In the genomic region with DNA sequence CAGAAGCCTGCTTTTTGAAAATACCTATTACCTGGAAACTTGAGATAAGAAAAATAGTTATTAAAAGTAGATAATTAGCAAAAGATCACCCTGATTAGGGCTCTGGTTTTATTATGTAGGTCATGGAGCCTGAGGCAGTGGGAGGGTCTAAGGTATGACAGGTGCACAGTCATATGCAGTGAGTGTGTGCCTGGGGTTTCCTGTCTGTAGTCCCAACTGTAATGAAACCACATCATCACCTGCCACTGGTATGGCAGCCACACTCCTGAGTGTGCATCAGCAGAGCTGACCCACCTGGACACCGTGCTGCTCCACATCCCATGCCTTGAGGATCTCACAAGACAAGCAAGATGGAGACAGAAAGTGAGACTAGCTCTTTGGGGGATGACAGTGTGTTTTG, we compare ENCODE assay signal across 11 mouse cellular contexts. TPM values are rescaled to one million over a fixed set of nuclear protein-coding genes. Genes with fewer than 3 reads are reported as not detected.
A peak's percentile ranks its signal among the peaks of the same experiment; 100 is the strongest.
DNase-seq lines count a peak whose midpoint lies in the region; ATAC-seq and TF ChIP-seq lines count a peak whose summit lies in the region.
"Had no signal": no experiment of that assay in that cellular context is flagged by ENCODE, and none has a peak within 500 bp of the region (broad histone marks: within the 10 kb centered on the region; RNA-seq: fewer than 3 reads in every experiment).

A gene (plus strand): TSS at position 351 of the 400 bp plus-strand sequence.

- 87% methylated on average over 1 of the region's 1 CpGs for WGBS in kidney, adult 2 months
- WGBS in liver, embryonic 11.5 days = 76% methylated on average over 1 of the region's 1 CpGs

- H3K9me3 ChIP-seq in liver, embryonic 11.5 days (ENCODE audit: control insufficient read depth, low read length) = no peaks in the 10 kb centered on the region
- H3K9me3 ChIP-seq: embryonic facial prominence, embryonic 12.5 days; midbrain, embryonic 12.5 days had no signal

- no peak within 1 kb of the TSS for H3K4me2 ChIP-seq in liver, embryonic 11.5 days
- H3K4me2 ChIP-seq: embryonic facial prominence, embryonic 12.5 days; midbrain, embryonic 12.5 days had no signal

- no peak within 1 kb of the TSS for H3K9ac ChIP-seq in liver, embryonic 11.5 days (ENCODE audit: low read depth, low read length)
- H3K9ac ChIP-seq: embryonic facial prominence, embryonic 12.5 days; midbrain, embryonic 12.5 days had no signal

- no peak for TF ChIP-seq POLR2A in kidney, adult 2 months (IDR thresholded peaks at IDR 0.05; ENCODE audit: low read depth, low read length)

- H3K27ac ChIP-seq in kidney, adult 2 months (ENCODE audit: insufficient read depth, low read depth, low read length) = peak within 1 kb of the TSS; percentile 83
- H3K27ac ChIP-seq in brown adipose tissue, adult 24 weeks (replicated peaks; ENCODE audit: low read depth, low read length) = no peak within 1 kb of the TSS
- H3K27ac ChIP-seq in liver, embryonic 11.5 days (ENCODE audit: low read depth, low read length) = no peak within 1 kb of the TSS
- H3K27ac ChIP-seq: embryonic facial prominence, embryonic 12.5 days; midbrain, embryonic 12.5 days had no signal

- no peak for DNase-seq in kidney, adult 2 months
- DNase-seq in kidney, postnatal 25 days = no peak
- DNase-seq in adrenal gland, adult 2 months = no peak
- DNase-seq in left cerebral cortex, adult 8-10 months (ENCODE audit: low spot score in 2 of 2) = no peak
- DNase-seq in urinary bladder, adult 2 months (ENCODE audit: low spot score) = no peak
- DNase-seq in liver, embryonic 11.5 days (ENCODE audit: low spot score) = no peak
- no peak for DNase-seq in right cerebral cortex, postnatal 25 days
- DNase-seq: kidney, postnatal 10 days had no signal

- H3K27me3 ChIP-seq in kidney, adult 2 months (replicated peaks; ENCODE audit: control insufficient read depth, insufficient read depth, low read length) = no peaks in the 10 kb centered on the region
- H3K27me3 ChIP-seq in liver, embryonic 11.5 days (replicated peaks; ENCODE audit: control insufficient read depth, insufficient read depth, low read length) = no peaks in the 10 kb centered on the region
- H3K27me3 ChIP-seq: embryonic facial prominence, embryonic 12.5 days; midbrain, embryonic 12.5 days had no signal

- no peak for ATAC-seq in liver, embryonic 11.5 days (replicated peaks; ENCODE audit: low FRiP score)

- peaks cover 28% of the 10 kb centered on the region for H3K4me1 ChIP-seq in kidney, adult 2 months (ENCODE audit: control insufficient read depth, insufficient read depth, low read length)
- no peaks in the 10 kb centered on the region for H3K4me1 ChIP-seq in brown adipose tissue, adult 24 weeks (ENCODE audit: control insufficient read depth, insufficient read depth, insufficient read length, low read length)
- peaks cover 14% of the 10 kb centered on the region for H3K4me1 ChIP-seq in liver, embryonic 11.5 days (replicated peaks; ENCODE audit: control insufficient read depth, insufficient read depth, low read length)
- H3K4me1 ChIP-seq: midbrain, embryonic 12.5 days had no signal

- H3K4me3 ChIP-seq in kidney, adult 2 months (ENCODE audit: insufficient read depth, low read depth, low read length) = no peak within 1 kb of the TSS
- no peak within 1 kb of the TSS for H3K4me3 ChIP-seq in brown adipose tissue, adult 24 weeks (ENCODE audit: insufficient read depth, low read depth, low read length)
- no peak within 1 kb of the TSS for H3K4me3 ChIP-seq in liver, embryonic 11.5 days (ENCODE audit: low read depth, low read length)
- H3K4me3 ChIP-seq: embryonic facial prominence, embryonic 12.5 days; midbrain, embryonic 12.5 days had no signal

- H3K36me3 ChIP-seq in kidney, adult 2 months (ENCODE audit: control insufficient read depth, insufficient read depth, low read length) = no peaks in the 10 kb centered on the region
- no peaks in the 10 kb centered on the region for H3K36me3 ChIP-seq in liver, embryonic 11.5 days (ENCODE audit: control insufficient read depth, insufficient read depth, low read length)
- H3K36me3 ChIP-seq: embryonic facial prominence, embryonic 12.5 days; midbrain, embryonic 12.5 days had no signal

- TF ChIP-seq CTCF in kidney, adult 2 months (conservative IDR thresholded peaks at IDR 0.05; ENCODE audit: insufficient read depth, insufficient read length, low read depth, low read length) = no peak

RNA-seq across cellular contexts. Expression of the gene that starts here (rescaled TPM):
- polyA plus RNA-seq in kidney, adult 2 months (2012; rRNA removed) = 9.5 and 10.1 TPM in 2 replicates
- 10 to 100 TPM; 40.6 to 43.7 TPM for total RNA-seq in adrenal gland, adult 2 months (2021)
- polyA plus RNA-seq in adrenal gland, adult 2 months (2012; rRNA removed) = 2.3 and 4.9 TPM in 2 replicates
- 13.0 and 14.6 TPM in 2 replicates for polyA plus RNA-seq in brown adipose tissue, adult 24 weeks (2012; ENCODE audit: insufficient read depth, insufficient read length, missing spikeins)
- total RNA-seq in left cerebral cortex, adult 8-10 months (2022) = 100 to 1,000 TPM; 403 to 500 (median 438) TPM
- polyA plus RNA-seq in urinary bladder, adult 2 months (2012; rRNA removed) = 4.4 and 11.8 TPM in 2 replicates
- 1.3 and 1.7 TPM in 2 replicates for polyA plus RNA-seq in liver, embryonic 11.5 days (2014; fragmentation: Nextera tagmentation; extraction: Ambion mirVana)

Comparison
In these comparisons a context has a peak if more than half of its experiments do, and no peak if none do; other contexts are left out.
1. RNA of the gene that starts here (total RNA-seq): 403 to 500 TPM in left cerebral cortex, adult 8-10 months; 40.6 to 43.7 TPM in adrenal gland, adult 2 months; every median in the first group is over 4 times any median in the second.